Mouse (Mus musculus) heart, embryonic 12.5 days (tissue): Measurements from ENCODE around the gene D630003M21Rik. TPM values are rescaled to one million over a fixed set of nuclear protein-coding genes. Genes with fewer than 3 reads are reported as not detected.

ENCODE experiments used
- ATAC-seq: fragments of 200-750 bp; cut with Nextera tagmentation; 2 replicates; pipeline ENCODE4 v1.8.0; 2017; ENCODE audit warnings: moderate TSS enrichment, moderate library complexity; ENCODE audit not compliant: insufficient number of reproducible peaks, low FRiP score
- H3K27ac ChIP-seq: fragments of 300-500 bp; sonication (generic); 2 replicates; pipeline ENCODE4 v1.5.1; 2016; ENCODE audit warnings: mild to moderate bottlenecking, moderate library complexity; ENCODE audit not compliant: poor library complexity, severe bottlenecking
- H3K27me3 ChIP-seq: fragments of 300-500 bp; sonication (generic); replicated peaks from 2 replicates; pipeline ENCODE4 v1.6.1; 2016; ENCODE audit warnings: mild to moderate bottlenecking, moderate library complexity
- H3K36me3 ChIP-seq: fragments of 300-500 bp; sonication (generic); 2 replicates; pipeline ENCODE4 v1.6.1; 2016; ENCODE audit warnings: mild to moderate bottlenecking, moderate library complexity
- H3K4me1 ChIP-seq: fragments of 300-500 bp; sonication (generic); replicated peaks from 2 replicates; pipeline ENCODE4 v1.6.1; 2016; ENCODE audit warnings: mild to moderate bottlenecking
- H3K4me2 ChIP-seq: fragments of 300-500 bp; sonication (generic); 2 replicates; pipeline ENCODE4 v1.6.1; 2016; ENCODE audit warnings: mild to moderate bottlenecking, moderate library complexity
- H3K4me3 ChIP-seq: fragments of 300-500 bp; sonication (generic); 2 replicates; pipeline ENCODE4 v1.5.1; 2016; ENCODE audit warnings: mild to moderate bottlenecking
- H3K9ac ChIP-seq: fragments of 300-500 bp; sonication (generic); 2 replicates; pipeline ENCODE4 v1.6.1; 2016; ENCODE audit warnings: mild to moderate bottlenecking, moderate library complexity
- H3K9me3 ChIP-seq: fragments of 300-500 bp; sonication (generic); replicated peaks from 2 replicates; pipeline ENCODE4 v1.6.1; 2016; ENCODE audit warnings: mild to moderate bottlenecking, moderate library complexity
- WGBS: fragments of 180-500 bp; shearing (Covaris S2); methylation state at CpG from one replicate; pipeline ENCODE4 v1.1.7; 2016; 5-methylcytosine and 5-hydroxymethylcytosine counted together
- polyA plus RNA-seq: library from polyadenylated mRNA; unstranded; fragments of >200 nt; fragmentation: Nextera tagmentation; extraction: Ambion mirVana; gene quantifications from 2 replicates; pipeline ENCODE4 v1.2.1, GENCODE M21; 2016

Gene D630003M21Rik
- polyA plus RNA-seq, 1 experiment from 2014 or later = 1.1 TPM

DNA sequence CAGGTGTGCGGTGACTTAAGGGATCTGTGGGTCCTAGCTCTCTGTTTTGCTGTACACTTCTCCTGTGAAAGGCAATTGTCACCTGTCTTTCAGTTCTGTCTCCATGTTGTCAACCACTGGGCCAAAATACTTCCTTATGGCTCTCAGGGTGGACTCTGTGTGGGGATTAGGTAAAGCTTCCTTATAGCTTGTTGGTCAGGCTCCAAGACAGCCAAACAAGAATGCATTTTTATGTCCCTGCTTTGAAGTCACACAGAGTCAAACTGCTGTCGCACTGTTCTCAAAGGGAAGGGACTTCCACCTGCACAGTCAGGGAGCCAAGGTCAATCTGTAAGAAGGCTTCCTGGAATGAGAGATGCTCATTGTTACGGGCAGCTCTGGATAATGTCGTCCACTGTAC lies 50.9 kb downstream of the D630003M21Rik start:
- H3K27ac ChIP-seq = no peak overlapping the region
- no peaks in the 10 kb centered on the region for H3K27me3 ChIP-seq
- H3K36me3 ChIP-seq = no peaks in the 10 kb centered on the region
- H3K4me1 ChIP-seq = peaks cover 36% of the 10 kb centered on the region
- ATAC-seq = no peak
- H3K4me2 ChIP-seq = no peak overlapping the region
- WGBS = 75% methylated on average over 4 of the region's 4 CpGs
- H3K4me3 ChIP-seq = no peak overlapping the region
- no peak overlapping the region for H3K9ac ChIP-seq
- H3K9me3 ChIP-seq = no peaks in the 10 kb centered on the region

DNA sequence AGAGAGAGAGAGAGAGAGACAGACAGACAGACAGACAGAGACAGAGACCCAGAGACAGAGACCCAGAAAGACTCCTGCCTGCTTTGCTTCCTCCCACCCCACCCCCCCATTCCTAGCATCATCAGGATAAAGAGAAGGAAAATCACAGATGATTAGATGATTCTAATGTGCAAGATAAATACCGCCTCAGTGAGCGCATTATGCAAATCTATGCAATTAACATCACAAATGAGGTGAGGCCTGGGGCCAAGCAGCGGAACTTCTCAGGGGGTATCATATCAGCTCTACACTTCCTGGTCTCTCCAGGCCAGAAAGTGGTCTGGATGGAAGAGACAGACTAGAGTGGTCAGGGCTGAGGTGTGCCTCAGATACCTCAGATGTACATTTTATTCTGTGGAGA lies 51.4 kb downstream of the D630003M21Rik start:
- no peak overlapping the region for H3K9ac ChIP-seq
- no peak overlapping the region for H3K4me2 ChIP-seq
- H3K4me3 ChIP-seq = no peak overlapping the region
- peaks cover 36% of the 10 kb centered on the region for H3K4me1 ChIP-seq
- H3K9me3 ChIP-seq = no peaks in the 10 kb centered on the region
- H3K27ac ChIP-seq = no peak overlapping the region
- H3K36me3 ChIP-seq = no peaks in the 10 kb centered on the region
- no peaks in the 10 kb centered on the region for H3K27me3 ChIP-seq
- WGBS = 63% methylated on average over 3 of the region's 3 CpGs
- ATAC-seq = no peak

- H3K9me3 ChIP-seq = 0 out of 2 replicates have a peak, but pooled peaks cover 3% of the 10 kb centered on the region
Measured at GRCm38 (mm10) chr2:158176763-158177162, 52.3 kb downstream of the D630003M21Rik start.

GRCm38 (mm10) chr2:158175433-158175832 lies 53.6 kb downstream of the D630003M21Rik start:
- peak; percentile 16; the same call in 1 of the 2 replicates for ATAC-seq
- Histone ChIP-seq H3K4me1 (peaks cover 36% of the 10 kb centered on the region), H3K4me3 (no peak overlapping the region), H3K9ac (no peak overlapping the region), H3K27me3 (no peaks in the 10 kb centered on the region), H3K36me3 (no peaks in the 10 kb centered on the region), H3K4me2 (no peak overlapping the region), H3K27ac (no peak overlapping the region), H3K9me3 (0 out of 2 replicates have a peak, but pooled peaks cover 3% of the 10 kb centered on the region)
- 24% methylated on average over 3 of the region's 3 CpGs for WGBS

More at GRCm38 (mm10) chr2:158176763-158177162, 52.3 kb downstream of the D630003M21Rik start:
- Histone ChIP-seq H3K9ac (no peak overlapping the region), H3K4me1 (peaks cover 36% of the 10 kb centered on the region), H3K36me3 (no peaks in the 10 kb centered on the region), H3K27me3 (no peaks in the 10 kb centered on the region), H3K27ac (no peak overlapping the region), H3K4me3 (no peak overlapping the region), H3K4me2 (no peak overlapping the region)
- 87% methylated on average over 9 of the region's 9 CpGs for whole genome bisulfite sequencing
- ATAC-seq = no peak

DNA sequence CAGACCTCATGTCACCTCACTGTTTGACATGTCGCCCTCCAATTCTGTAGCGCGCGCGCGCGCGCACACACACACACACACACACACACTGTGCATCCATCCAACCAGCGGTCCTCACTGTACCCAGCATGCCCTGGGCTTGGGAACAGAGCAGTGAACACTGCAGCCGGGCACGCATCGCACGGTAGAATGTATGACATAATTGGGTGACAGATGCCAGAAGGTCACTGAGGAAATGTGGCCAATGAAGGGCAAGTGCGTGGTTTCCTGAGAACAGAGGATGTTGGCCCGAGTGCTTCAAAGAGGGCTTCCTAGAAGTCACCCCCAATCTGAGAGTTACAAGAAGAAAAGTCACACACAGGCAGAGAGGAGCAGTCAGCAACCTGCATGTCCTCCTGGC lies 54.1 kb downstream of the D630003M21Rik start:
- H3K4me2 ChIP-seq = no peak overlapping the region
- WGBS = 80% methylated on average over 15 of the region's 15 CpGs
- no peaks in the 10 kb centered on the region for H3K27me3 ChIP-seq
- H3K27ac ChIP-seq = no peak overlapping the region
- H3K4me3 ChIP-seq = no peak overlapping the region
- ATAC-seq = 0 out of 2 replicates have a peak, but pooled peaks have one; percentile 4
- H3K36me3 ChIP-seq = no peaks in the 10 kb centered on the region
- H3K9ac ChIP-seq = no peak overlapping the region
- 0 out of 2 replicates have a peak, but pooled peaks cover 3% of the 10 kb centered on the region for H3K9me3 ChIP-seq
- H3K4me1 ChIP-seq = peaks cover 35% of the 10 kb centered on the region

- no peak for ATAC-seq
- Histone ChIP-seq H3K36me3 (no peaks in the 10 kb centered on the region), H3K27ac (no peak overlapping the region), H3K4me3 (no peak overlapping the region), H3K9ac (no peak overlapping the region), H3K9me3 (0 out of 2 replicates have a peak, but pooled peaks cover 3% of the 10 kb centered on the region), H3K4me2 (no peak overlapping the region), H3K4me1 (peaks cover 35% of the 10 kb centered on the region), H3K27me3 (no peaks in the 10 kb centered on the region)
- WGBS = 67% methylated on average over 5 of the region's 5 CpGs
Measured at GRCm38 (mm10) chr2:158174438-158174837, 54.6 kb downstream of the D630003M21Rik start.

DNA sequence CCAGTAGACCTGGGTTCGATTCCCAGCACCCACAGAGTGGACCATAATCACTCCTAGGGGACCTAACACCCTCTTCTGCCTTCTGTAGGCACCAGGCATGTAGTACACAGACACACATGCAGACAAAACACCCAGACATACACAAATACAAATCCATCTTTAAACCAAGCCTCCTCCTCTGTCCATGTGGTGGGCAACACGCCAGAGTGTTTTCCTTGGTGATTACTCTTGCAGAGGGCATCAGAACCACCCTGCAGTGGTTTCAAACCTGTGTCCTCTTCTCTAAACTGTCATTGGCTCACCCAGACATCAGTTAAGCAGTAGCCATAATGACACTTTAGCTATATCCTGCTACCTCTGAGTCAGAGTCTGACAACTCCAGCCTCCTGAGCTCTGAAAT lies 58.6 kb downstream of the D630003M21Rik start:
- WGBS = 85% methylated on average over 2 of the region's 2 CpGs
- H3K4me1 ChIP-seq = peaks cover 43% of the 10 kb centered on the region
- no peak overlapping the region for H3K9ac ChIP-seq
- no peak for ATAC-seq
- 0 out of 2 replicates have a peak, but pooled peaks cover 3% of the 10 kb centered on the region for H3K9me3 ChIP-seq
- H3K36me3 ChIP-seq = no peaks in the 10 kb centered on the region
- no peak overlapping the region for H3K4me2 ChIP-seq
- H3K27ac ChIP-seq = no peak overlapping the region
- H3K4me3 ChIP-seq = no peak overlapping the region
- no peaks in the 10 kb centered on the region for H3K27me3 ChIP-seq

DNA sequence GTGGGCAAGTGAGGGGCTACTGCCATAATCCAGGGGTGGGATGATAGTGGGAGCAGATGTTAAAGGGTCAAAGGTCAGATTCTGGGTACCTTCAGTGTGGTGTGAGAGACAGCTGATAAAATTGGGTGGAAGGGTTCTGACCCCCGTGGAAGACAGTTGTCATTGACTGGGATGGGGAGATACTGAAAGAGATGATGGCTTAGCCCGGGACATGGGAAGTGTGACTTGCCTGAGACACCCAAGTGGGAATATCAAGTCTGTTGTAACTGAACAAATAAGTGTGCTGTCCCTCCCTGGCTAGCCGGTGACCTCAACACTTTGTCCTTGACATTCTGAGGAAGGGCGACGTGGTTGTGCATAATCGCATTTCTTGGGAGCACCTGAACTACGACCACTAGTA lies 59.3 kb downstream of the D630003M21Rik start:
- no peak overlapping the region for H3K9ac ChIP-seq
- 81% methylated on average over 7 of the region's 7 CpGs for WGBS
- no peaks in the 10 kb centered on the region for H3K27me3 ChIP-seq
- H3K4me2 ChIP-seq = no peak overlapping the region
- H3K27ac ChIP-seq = no peak overlapping the region
- 0 out of 2 replicates have a peak, but pooled peaks cover 3% of the 10 kb centered on the region for H3K9me3 ChIP-seq
- H3K4me3 ChIP-seq = no peak overlapping the region
- ATAC-seq = no peak
- peaks cover 36% of the 10 kb centered on the region for H3K4me1 ChIP-seq
- no peaks in the 10 kb centered on the region for H3K36me3 ChIP-seq

DNA sequence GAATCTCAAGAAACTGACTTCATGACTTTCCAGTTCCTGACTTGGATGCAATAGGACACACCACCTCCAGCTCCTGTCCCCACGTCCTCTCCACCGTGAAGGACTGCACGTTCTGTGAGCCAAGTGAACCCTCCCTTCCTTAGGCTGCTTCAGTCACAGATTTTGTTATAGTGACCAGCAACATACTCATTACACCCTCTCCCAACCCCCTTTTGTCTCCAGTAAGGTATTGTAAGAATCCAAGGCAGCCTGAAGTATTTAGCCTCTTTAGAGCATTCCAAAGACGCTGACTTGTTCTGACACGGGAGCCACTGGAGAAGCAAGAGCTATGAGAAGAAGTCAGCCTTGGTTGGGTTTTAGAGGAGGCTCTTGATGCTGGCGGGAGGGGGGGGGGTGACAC lies 59.7 kb downstream of the D630003M21Rik start:
- H3K4me1 ChIP-seq = peaks cover 36% of the 10 kb centered on the region
- no peak for ATAC-seq
- no peaks in the 10 kb centered on the region for H3K27me3 ChIP-seq
- H3K4me3 ChIP-seq = no peak overlapping the region
- H3K36me3 ChIP-seq = no peaks in the 10 kb centered on the region
- no peak overlapping the region for H3K9ac ChIP-seq
- 0 out of 2 replicates have a peak, but pooled peaks cover 3% of the 10 kb centered on the region for H3K9me3 ChIP-seq
- 58% methylated on average over 6 of the region's 6 CpGs for WGBS
- H3K4me2 ChIP-seq = no peak overlapping the region
- peak overlapping the region; percentile 63 for H3K27ac ChIP-seq

DNA sequence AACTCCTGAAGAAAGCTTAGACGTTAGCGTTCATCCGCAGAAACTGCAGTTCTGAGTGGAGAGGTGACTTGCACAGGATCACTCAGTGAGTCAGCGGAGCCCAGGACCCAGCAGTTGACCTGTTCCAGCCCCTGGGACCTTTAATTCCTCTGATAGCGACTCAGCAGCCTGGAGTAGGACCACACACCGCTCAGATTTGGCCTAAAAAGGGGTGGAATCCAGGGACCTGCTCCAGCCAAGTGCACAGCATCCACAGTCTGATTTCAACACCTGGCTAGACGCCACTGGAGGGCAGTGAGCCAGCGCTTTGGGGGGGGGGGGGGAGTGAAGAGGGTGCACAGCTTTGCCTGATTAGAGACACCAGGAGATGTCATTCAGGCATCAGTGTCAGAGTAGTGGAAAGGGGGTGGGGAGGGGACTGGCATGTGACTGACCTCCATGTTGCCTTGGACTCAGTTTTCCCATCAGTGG lies 60.2 kb downstream of the D630003M21Rik start:
- no peaks in the 10 kb centered on the region for H3K27me3 ChIP-seq
- no peak overlapping the region for H3K4me3 ChIP-seq
- 21% methylated on average over 8 of the region's 8 CpGs for WGBS
- H3K4me2 ChIP-seq = peak overlapping the region; percentile 2; the same call in 1 of the 2 replicates
- ATAC-seq = peak; percentile 53
- no peaks in the 10 kb centered on the region for H3K36me3 ChIP-seq
- 0 out of 2 replicates have a peak, but pooled peaks cover 3% of the 10 kb centered on the region for H3K9me3 ChIP-seq
- H3K4me1 ChIP-seq = peaks cover 36% of the 10 kb centered on the region
- no peak overlapping the region for H3K9ac ChIP-seq
- H3K27ac ChIP-seq = peak overlapping the region; percentile 63

DNA sequence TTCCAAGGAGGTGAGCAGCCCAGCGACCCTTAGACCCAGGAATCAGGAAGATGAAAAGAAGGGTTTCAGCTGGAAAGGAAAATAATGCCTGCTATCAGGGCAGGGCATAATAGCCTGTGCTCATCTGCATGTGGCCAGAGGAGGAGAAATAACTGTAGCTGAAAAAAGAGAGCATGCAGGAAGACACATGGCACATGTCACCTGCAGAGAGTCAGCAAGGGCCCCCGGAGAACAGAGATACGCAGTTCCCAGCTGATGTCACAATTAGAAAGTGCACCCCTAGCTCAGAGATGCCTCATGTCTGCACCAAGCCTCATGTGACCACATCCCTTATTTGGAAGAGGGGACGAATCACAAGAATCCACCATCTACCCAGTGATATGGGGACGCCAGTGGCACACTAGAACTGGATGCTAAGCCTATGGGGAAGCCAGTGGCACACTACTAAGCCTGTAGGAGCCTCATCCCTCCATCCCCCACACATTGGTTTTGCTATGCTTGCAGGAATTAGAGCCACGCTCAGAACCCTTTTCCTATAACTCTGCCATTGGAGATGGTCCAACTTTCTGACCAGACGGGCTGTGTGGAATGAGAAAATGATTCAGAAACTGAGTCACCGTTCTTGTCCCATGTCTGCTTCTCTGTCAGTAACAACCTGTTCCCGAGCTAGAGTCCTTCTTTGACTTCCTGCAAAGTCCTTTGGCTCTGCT lies 61.4 kb downstream of the D630003M21Rik start:
- H3K4me1 ChIP-seq = peaks cover 36% of the 10 kb centered on the region
- H3K36me3 ChIP-seq = no peaks in the 10 kb centered on the region
- no peak overlapping the region for H3K4me3 ChIP-seq
- 0 out of 2 replicates have a peak, but pooled peaks cover 3% of the 10 kb centered on the region for H3K9me3 ChIP-seq
- 0 out of 2 replicates have a peak overlapping the region, but pooled peaks have one; percentile 1 for H3K4me2 ChIP-seq
- no peak overlapping the region for H3K9ac ChIP-seq
- 38% methylated on average over 9 of the region's 9 CpGs for WGBS
- ATAC-seq = no peak
- 0 out of 2 replicates have a peak overlapping the region, but pooled peaks have one; percentile 22 for H3K27ac ChIP-seq
- no peaks in the 10 kb centered on the region for H3K27me3 ChIP-seq
